ENCODE assay signal across 8 mouse cellular contexts in the genomic region with DNA sequence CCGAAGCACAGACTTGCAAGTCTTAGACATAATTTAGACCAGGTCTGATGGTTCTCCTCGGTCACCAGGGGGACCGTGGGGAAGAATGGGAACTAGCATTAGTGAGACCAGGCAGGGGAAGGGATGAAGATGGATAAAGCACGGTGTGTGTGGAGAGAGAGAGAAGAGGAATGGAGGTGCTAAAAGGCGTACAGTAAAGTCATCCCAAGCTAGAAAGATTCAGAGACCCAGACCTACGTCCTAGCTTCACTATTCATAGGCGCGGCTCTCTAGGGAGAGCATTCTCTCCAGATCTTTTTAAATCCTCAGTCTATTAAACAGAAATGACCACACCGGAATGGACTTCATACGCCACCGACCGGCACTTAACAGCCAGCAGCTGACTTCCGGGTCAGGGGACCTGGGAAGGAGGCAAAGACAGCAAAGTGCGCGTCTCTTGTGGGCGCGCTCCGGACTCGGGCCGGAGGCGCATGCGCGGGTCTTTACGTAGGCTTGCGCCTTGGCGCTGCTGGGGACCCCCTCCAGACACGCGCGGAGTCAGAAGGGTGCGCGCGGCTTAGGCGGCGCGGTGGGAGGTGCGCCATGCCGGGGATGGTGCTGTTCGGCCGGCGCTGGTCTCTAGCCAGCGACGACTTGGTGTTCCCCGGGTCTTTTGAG. TPM values are rescaled to one million over a fixed set of nuclear protein-coding genes. Genes with fewer than 3 reads are reported as not detected.
A peak's percentile ranks its signal among the peaks of the same experiment; 100 is the strongest.
DNase-seq lines count a peak whose midpoint lies in the region; ATAC-seq and TF ChIP-seq lines count a peak whose summit lies in the region.

A gene (plus strand): TSS at position 485 of the 657 bp plus-strand sequence.

- H3K36me3 ChIP-seq in embryonic facial prominence, embryonic 15.5 days, result peaks cover 9% of the 10 kb centered on the region
- 0 out of 2 replicates have a peak, but pooled peaks cover 4% of the 10 kb centered on the region for H3K36me3 ChIP-seq in kidney, embryonic 14.5 days (ENCODE audit: control insufficient read depth, insufficient read depth, low read length)
- 0 out of 2 replicates have a peak, but pooled peaks cover 3% of the 10 kb centered on the region for H3K36me3 ChIP-seq in limb, embryonic 15.5 days

- 2% methylated on average over 43 of the region's 43 CpGs for WGBS in bone marrow, adult 2 months
- under 1% methylated on average over 43 of the region's 43 CpGs for WGBS in embryonic facial prominence, embryonic 15.5 days
- WGBS in kidney, embryonic 14.5 days, result 3% methylated on average over 43 of the region's 43 CpGs
- under 1% methylated on average over 43 of the region's 43 CpGs for WGBS in limb, embryonic 15.5 days

- peak; percentile 94 for ATAC-seq in embryonic facial prominence, embryonic 15.5 days (ENCODE audit: insufficient number of reproducible peaks, low FRiP score, low TSS enrichment, low read depth)
- ATAC-seq in kidney, embryonic 14.5 days (ENCODE audit: low FRiP score, low TSS enrichment), result peak; percentile 97
- peak; percentile 89 for ATAC-seq in limb, embryonic 15.5 days (ENCODE audit: insufficient number of reproducible peaks, low FRiP score, low TSS enrichment, low read depth)

- DNase-seq in 416B (ENCODE audit: low read depth), result peak; percentile 89
- peak; percentile 91 for DNase-seq in heart, adult 9 months (ENCODE audit: low spot score in 2 of 2)
- peak; percentile 22 to 70 for DNase-seq in monocyte, adult 2 months (ENCODE audit: low read depth in 1 of 2, low spot score in 2 of 2)
- DNase-seq in spleen, postnatal 36 days (ENCODE audit: low spot score in 2 of 2), result peak; percentile 92

- H3K4me1 ChIP-seq in bone marrow, adult 2 months (ENCODE audit: control insufficient read depth, insufficient read depth, low read length), result no peaks in the 10 kb centered on the region; the same call in 1 of the 2 replicates
- peaks cover 18% of the 10 kb centered on the region; the same call in 1 of the 2 replicates for H3K4me1 ChIP-seq in embryonic facial prominence, embryonic 15.5 days
- 0 out of 2 replicates have a peak, but pooled peaks cover 7% of the 10 kb centered on the region for H3K4me1 ChIP-seq in kidney, embryonic 14.5 days (ENCODE audit: control insufficient read depth, insufficient read depth, low read length)
- peaks cover 13% of the 10 kb centered on the region for H3K4me1 ChIP-seq in limb, embryonic 15.5 days

- peak within 1 kb of the TSS; percentile 88 for H3K4me2 ChIP-seq in embryonic facial prominence, embryonic 15.5 days (replicated peaks)
- peak within 1 kb of the TSS; percentile 96 for H3K4me2 ChIP-seq in kidney, embryonic 14.5 days (replicated peaks; ENCODE audit: low read depth, low read length)
- H3K4me2 ChIP-seq in limb, embryonic 15.5 days, result peak within 1 kb of the TSS; percentile 83

- peak; percentile 90; the same call in 1 of the 2 replicates for TF ChIP-seq POLR2A in bone marrow, adult 2 months (IDR thresholded peaks at IDR 0.05; ENCODE audit: borderline replicate concordance, control insufficient read depth, low read depth, low read length)

- H3K27me3 ChIP-seq in embryonic facial prominence, embryonic 15.5 days, result no peaks in the 10 kb centered on the region
- no peaks in the 10 kb centered on the region for H3K27me3 ChIP-seq in kidney, embryonic 14.5 days (ENCODE audit: control insufficient read depth, insufficient read depth, low read length)
- no peaks in the 10 kb centered on the region for H3K27me3 ChIP-seq in limb, embryonic 15.5 days

- H3K9me3 ChIP-seq in embryonic facial prominence, embryonic 15.5 days (replicated peaks), result no peaks in the 10 kb centered on the region
- no peaks in the 10 kb centered on the region for H3K9me3 ChIP-seq in kidney, embryonic 14.5 days (ENCODE audit: control insufficient read depth, low read length)
- H3K9me3 ChIP-seq in limb, embryonic 15.5 days, result no peaks in the 10 kb centered on the region

- no peak for TF ChIP-seq CTCF in bone marrow, adult 2 months (IDR thresholded peaks at IDR 0.05; ENCODE audit: control insufficient read depth, insufficient read depth, low read length)

- H3K9ac ChIP-seq in embryonic facial prominence, embryonic 15.5 days, result peak within 1 kb of the TSS; percentile 54
- peak within 1 kb of the TSS; percentile 55 for H3K9ac ChIP-seq in kidney, embryonic 14.5 days (ENCODE audit: low read depth, low read length)
- peak within 1 kb of the TSS; percentile 54 for H3K9ac ChIP-seq in limb, embryonic 15.5 days

- H3K27ac ChIP-seq in bone marrow, adult 2 months (ENCODE audit: control insufficient read depth, insufficient read depth, low read depth, low read length, poor library complexity), result peak within 1 kb of the TSS; percentile 79
- peak within 1 kb of the TSS; percentile 45 for H3K27ac ChIP-seq in embryonic facial prominence, embryonic 15.5 days (replicated peaks)
- no peak within 1 kb of the TSS for H3K27ac ChIP-seq in kidney, embryonic 14.5 days (ENCODE audit: low read depth, low read length)
- peak within 1 kb of the TSS; percentile 59 for H3K27ac ChIP-seq in limb, embryonic 15.5 days

- H3K4me3 ChIP-seq in bone marrow, adult 2 months (replicated peaks; ENCODE audit: control insufficient read depth, low read depth, low read length), result peak within 1 kb of the TSS; percentile 82
- peak within 1 kb of the TSS; percentile 71 for H3K4me3 ChIP-seq in embryonic facial prominence, embryonic 15.5 days (replicated peaks)
- peak within 1 kb of the TSS; percentile 55 for H3K4me3 ChIP-seq in kidney, embryonic 14.5 days (ENCODE audit: low read length)
- peak within 1 kb of the TSS; percentile 74 for H3K4me3 ChIP-seq in limb, embryonic 15.5 days

RNA-seq across cellular contexts. Expression of the gene that starts here (rescaled TPM):
- 11.3 and 12.4 TPM in 2 replicates for polyA plus RNA-seq in bone marrow, adult 2 months (2011; ENCODE audit: insufficient read depth, insufficient read length, low replicate concordance, missing spikeins)
- polyA plus RNA-seq in embryonic facial prominence, embryonic 15.5 days (2015; fragmentation: Nextera tagmentation; extraction: Ambion mirVana), result 11.9 and 13.3 TPM in 2 replicates
- 5.4 and 7.2 TPM in 2 replicates for polyA plus RNA-seq in kidney, embryonic 14.5 days (2014; fragmentation: Nextera tagmentation; extraction: Ambion mirVana)
- 9.9 and 10.8 TPM in 2 replicates for polyA plus RNA-seq in limb, embryonic 15.5 days (2015; fragmentation: Nextera tagmentation; extraction: Ambion mirVana)
